Mouse (Mus musculus) CH12.LX (cell line): Measurements from ENCODE around the gene Il2rb. TPM values are rescaled to one million over a fixed set of nuclear protein-coding genes. Genes with fewer than 3 reads are reported as not detected.

Experiments used
- DNase-seq: peaks from one replicate; pipeline ENCODE4 v3.0.0-alpha.2; 2013; ENCODE audit errors: extremely low read depth
- H3K27ac ChIP-seq: 2 replicates; pipeline ENCODE4 v1.5.1; 2012; ENCODE audit warnings: low read depth, mild to moderate bottlenecking, control low read depth, moderate library complexity; ENCODE audit not compliant: insufficient read depth
- H3K27me3 ChIP-seq: replicated peaks from 2 replicates; pipeline ENCODE3; 2012; ENCODE audit warnings: inconsistent platforms
- H3K36me3 ChIP-seq, 2 experiments: replicated peaks in 1 of 2; 2 replicates each; pipeline versions ENCODE3 to v1.6.1; 2012; ENCODE audit warnings: inconsistent platforms in 1 of 2, low read length in 1 of 2, mild to moderate bottlenecking in 1 of 2, mixed read lengths in 1 of 2, moderate library complexity in 1 of 2; ENCODE audit not compliant: control insufficient read depth in 1 of 2, insufficient read depth in 1 of 2
- H3K4me1 ChIP-seq, 2 experiments: 2 replicates each; pipeline ENCODE4 v1.6.1; 2012; ENCODE audit warnings: inconsistent platforms in 1 of 2, moderate library complexity in 1 of 2; ENCODE audit not compliant: insufficient read depth in 2 of 2, control insufficient read depth in 1 of 2
- H3K4me2 ChIP-seq: 2 replicates; pipeline ENCODE4 v1.6.1; 2012; ENCODE audit warnings: low read depth, mild to moderate bottlenecking, control low read depth; ENCODE audit not compliant: poor library complexity, insufficient read depth, severe bottlenecking
- H3K4me3 ChIP-seq, 3 experiments: fragments of 150-350 bp in 1 of 3; sonication (generic) in 1 of 3; replicated peaks in 1 of 3; 2 replicates each; pipeline versions ENCODE3 to v1.5.1; 2011 to 2012; ENCODE audit warnings: low read depth in 2 of 3, low read length in 2 of 3, mild to moderate bottlenecking in 2 of 3, moderate library complexity in 2 of 3, control low read depth in 1 of 3, improper control_type of control experiment in 1 of 3, inconsistent platforms in 1 of 3, mixed read lengths in 1 of 3; ENCODE audit not compliant: poor library complexity in 1 of 3
- H3K79me2 ChIP-seq: replicated peaks from 2 replicates; pipeline ENCODE4 v1.6.1; 2012; ENCODE audit warnings: mild to moderate bottlenecking, moderate library complexity; ENCODE audit not compliant: control insufficient read depth, poor library complexity, insufficient read depth, severe bottlenecking; ENCODE audit errors: extremely low read depth
- H3K9ac ChIP-seq: 2 replicates; pipeline ENCODE4 v1.6.1; 2012; ENCODE audit warnings: low read depth, mild to moderate bottlenecking, control low read depth, moderate library complexity; ENCODE audit not compliant: insufficient read depth
- H3K9me3 ChIP-seq: replicated peaks from 2 replicates; pipeline ENCODE3; 2012; ENCODE audit warnings: low read length, inconsistent platforms, mixed read lengths
- BHLHE40 ChIP-seq: IDR thresholded peaks from 2 replicates; pipeline ENCODE4 v1.6.1; 2011; ENCODE audit warnings: mild to moderate bottlenecking, low read depth, low read length, improper control_type of control experiment
- CHD1 ChIP-seq: IDR thresholded peaks from 2 replicates; pipeline ENCODE4 v1.6.1; 2012; ENCODE audit warnings: low read depth, low read length, improper control_type of control experiment, inconsistent platforms
- CHD2 ChIP-seq: IDR thresholded peaks from 2 replicates; pipeline ENCODE4 v1.6.1; 2011; ENCODE audit warnings: low read length, improper control_type of control experiment
- ELF1 ChIP-seq: IDR thresholded peaks from 2 replicates; pipeline ENCODE4 v1.6.1; 2014; ENCODE audit warnings: low read depth, mild to moderate bottlenecking, inconsistent platforms, low read length, improper control_type of control experiment
- EP300 ChIP-seq: IDR thresholded peaks from 2 replicates; pipeline ENCODE4 v1.6.1; 2011; ENCODE audit warnings: low read length, improper control_type of control experiment
- ETS1 ChIP-seq: conservative IDR thresholded peaks from 2 replicates; pipeline ENCODE4 v1.6.1; 2012; ENCODE audit warnings: low read depth, mild to moderate bottlenecking, inconsistent platforms, low read length, improper control_type of control experiment, moderate library complexity
- GABPA ChIP-seq: IDR thresholded peaks from 2 replicates; pipeline ENCODE4 v1.6.1; 2012; ENCODE audit warnings: low read depth, low read length, improper control_type of control experiment, inconsistent platforms; ENCODE audit not compliant: insufficient replicate concordance
- HCFC1 ChIP-seq: IDR thresholded peaks from 2 replicates; pipeline ENCODE4 v1.6.1; 2012; ENCODE audit warnings: low read depth, mild to moderate bottlenecking, inconsistent platforms, low read length, improper control_type of control experiment
- IRF4 ChIP-seq: IDR thresholded peaks from 2 replicates; pipeline ENCODE4 v1.6.1; 2014; ENCODE audit warnings: low read depth, mild to moderate bottlenecking, inconsistent platforms, low read length, improper control_type of control experiment
- JUND ChIP-seq: conservative IDR thresholded peaks from 2 replicates; pipeline ENCODE4 v1.6.1; 2011; ENCODE audit warnings: low read depth, low read length, improper control_type of control experiment
- MAFK ChIP-seq: IDR thresholded peaks from 2 replicates; pipeline ENCODE4 v1.6.1; 2011; ENCODE audit warnings: low read length, improper control_type of control experiment; ENCODE audit not compliant: insufficient replicate concordance
- MAX ChIP-seq: IDR thresholded peaks from 2 replicates; pipeline ENCODE4 v1.6.1; 2011; ENCODE audit warnings: low read length, improper control_type of control experiment
- MAZ ChIP-seq: IDR thresholded peaks from 2 replicates; pipeline ENCODE4 v1.6.1; 2012; ENCODE audit warnings: low read depth, mild to moderate bottlenecking, inconsistent platforms, low read length, improper control_type of control experiment, moderate library complexity
- MEF2A ChIP-seq: IDR thresholded peaks from 2 replicates; pipeline ENCODE4 v1.6.1; 2014; ENCODE audit warnings: low read depth, mild to moderate bottlenecking, inconsistent platforms, low read length, improper control_type of control experiment, borderline replicate concordance
- MXI1 ChIP-seq: IDR thresholded peaks from 2 replicates; pipeline ENCODE4 v1.6.1; 2011; ENCODE audit warnings: mild to moderate bottlenecking, low read depth, low read length, improper control_type of control experiment
- POLR2AphosphoS2 ChIP-seq: IDR thresholded peaks from 2 replicates; pipeline ENCODE4 v1.6.1; 2011; ENCODE audit warnings: low read depth, low read length, improper control_type of control experiment
- RCOR1 ChIP-seq: conservative IDR thresholded peaks from 2 replicates; pipeline ENCODE4 v1.6.1; 2012; ENCODE audit warnings: low read depth, mild to moderate bottlenecking, inconsistent platforms, low read length, improper control_type of control experiment
- TBP ChIP-seq: conservative IDR thresholded peaks from 2 replicates; pipeline ENCODE4 v1.6.1; 2011; ENCODE audit warnings: low read depth, low read length, improper control_type of control experiment
- UBTF ChIP-seq: IDR thresholded peaks from 2 replicates; pipeline ENCODE4 v1.6.1; 2012; ENCODE audit warnings: low read depth, mild to moderate bottlenecking, inconsistent platforms, low read length, improper control_type of control experiment, moderate library complexity
- USF1 ChIP-seq: IDR thresholded peaks from 2 replicates; pipeline ENCODE4 v1.6.1; 2014; ENCODE audit warnings: low read depth, mild to moderate bottlenecking, inconsistent platforms, low read length, improper control_type of control experiment
- USF2 ChIP-seq: conservative IDR thresholded peaks from 2 replicates; pipeline ENCODE4 v1.6.1; 2011; ENCODE audit warnings: low read depth, low read length, improper control_type of control experiment
- ZC3H11A ChIP-seq: IDR thresholded peaks from 2 replicates; pipeline ENCODE4 v1.6.1; 2012; ENCODE audit warnings: low read depth, mild to moderate bottlenecking, inconsistent platforms, low read length, improper control_type of control experiment
- ZKSCAN1 ChIP-seq: IDR thresholded peaks from 2 replicates; pipeline ENCODE4 v1.6.1; 2012; ENCODE audit warnings: low read depth, inconsistent platforms, low read length, improper control_type of control experiment, borderline replicate concordance
- ZMIZ1 ChIP-seq: IDR thresholded peaks from 2 replicates; pipeline ENCODE4 v1.6.1; 2012; ENCODE audit warnings: low read depth, mild to moderate bottlenecking, inconsistent platforms, low read length, improper control_type of control experiment
- dilution Hi-C: fragments of 300-500 bp; cut with MboI; formaldehyde crosslinking; loops from 2 replicates; pipeline ENCODE4 v1.14.3; 2020; ENCODE audit warnings: low sequenced_read_pairs; ENCODE audit not compliant: extremely low pct_unique_long_range_greater_than_20kb, extremely low pct_ligation_motif_present
- in situ Hi-C: fragments of 300-500 bp; cut with MboI; formaldehyde crosslinking; loops from 3 replicates; pipeline ENCODE4 v1.14.3; 2019; ENCODE audit warnings: low sequenced_read_pairs, low pct_ligation_motif_present, low pct_unique_long_range_greater_than_20kb, mixed read lengths
- polyA plus RNA-seq: library from polyadenylated mRNA; unstranded; fragments of >175 nt; gene quantifications from 2 replicates; pipeline ENCODE4 v1.2.1, GENCODE M21; 2012; ENCODE audit warnings: low read depth; ENCODE audit not compliant: insufficient read length
- total RNA-seq, 2 experiments: library from RNA; depleted of rRNA; stranded (reverse); fragments of 300-350 nt in 1 of 2; fragments of >200 nt in 1 of 2; gene quantifications; 2 replicates each; pipeline ENCODE4 v1.2.3; 2012 to 2014

Gene Il2rb
- total and polyA plus RNA-seq, 3 experiments = 31.2 to 60.0 (median 32.1) TPM

- Histone ChIP-seq H3K9me3 (no peaks in the 10 kb centered on the region), H3K4me2 (no peak overlapping the region), H3K9ac (no peak overlapping the region), H3K27me3 (no peaks in the 10 kb centered on the region), H3K36me3 (peaks cover 50 to 61% of the 10 kb centered on the region in 2 experiments), H3K4me3 (no peak overlapping the region), H3K27ac (no peak overlapping the region), H3K4me1 (peaks cover 24 to 61% of the 10 kb centered on the region in 2 experiments)
- in situ Hi-C loops = loop anchor here (5.0 kb wide), 1 partner anchor 42 kb away; no protein-coding TSS in a partner anchor
- no peak for DNase-seq
- TF ChIP-seq POLR2AphosphoS2 (no peak; the same call in 1 of the 2 replicates), BHLHE40 (no peak), MAFK (no peak), MXI1 (no peak), USF1 (no peak), ETS1 (no peak), MAZ (no peak), HCFC1 (no peak), TBP (no peak), JUND (no peak), MAX (no peak), UBTF (no peak), IRF4 (no peak), ZMIZ1 (no peak), ZKSCAN1 (no peak), GABPA (no peak)
- TF ChIP-seq, all 38 proteins: peak for 0
- H3K79me2 ChIP-seq = no peaks in the 10 kb centered on the region
- dilution Hi-C loops = no loop called here
These were observed 15.0 kb downstream of the Il2rb start for GRCm38 (mm10) chr15:78480111-78480510.

GRCm38 (mm10) chr15:78479470-78479869 lies 15.6 kb downstream of the Il2rb start:
- dilution Hi-C loops (no loop called here), in situ Hi-C loops (no loop called here)
- no peak overlapping the region for H3K4me3 ChIP-seq
- no peaks in the 10 kb centered on the region for H3K79me2 ChIP-seq
- no peaks in the 10 kb centered on the region for H3K9me3 ChIP-seq
- H3K4me1 ChIP-seq = peaks cover 29 to 67% of the 10 kb centered on the region in 2 experiments
- H3K27me3 ChIP-seq = no peaks in the 10 kb centered on the region
- H3K27ac ChIP-seq = no peak overlapping the region
- H3K4me2 ChIP-seq = no peak overlapping the region
- no peak overlapping the region for H3K9ac ChIP-seq
- DNase-seq = no peak
- H3K36me3 ChIP-seq = peaks cover 44 to 54% of the 10 kb centered on the region in 2 experiments
- TF ChIP-seq CHD1 = no peak
- no peak for TF ChIP-seq CHD2
- TF ChIP-seq MAX = no peak
- TF ChIP-seq ZMIZ1 = no peak
- no peak for TF ChIP-seq HCFC1
- no peak for TF ChIP-seq BHLHE40
- no peak for TF ChIP-seq MEF2A
- no peak for TF ChIP-seq USF2
- no peak for TF ChIP-seq MXI1
- TF ChIP-seq ZC3H11A = no peak
- TF ChIP-seq TBP = no peak
- TF ChIP-seq RCOR1 = no peak
- TF ChIP-seq ZKSCAN1 = no peak
- no peak for TF ChIP-seq MAZ
- TF ChIP-seq ELF1 = no peak
- no peak for TF ChIP-seq EP300
- TF ChIP-seq MAFK = no peak
- no peak for TF ChIP-seq UBTF
